Mouse (Mus musculus): Measurements from ENCODE around the gene Vmn2r23.
"Not testable (repeated sequence)": the region's sequence is repeated elsewhere in the genome, so short reads cannot be mapped to it uniquely, and the experiment has no call there.

The Vmn2r23 gene

GRCm38 (mm10) chr6:123702370-123702769 is at the start of gene Vmn2r23:
Gene Vmn2r23, plus strand, starts transcription at chr6:123702670.
- no peak for DNase-seq

GRCm38 (mm10) chr6:123657040-123657439 is 45.4 kb upstream of the Vmn2r23 start:
- no peak for DNase-seq

GRCm38 (mm10) chr6:123696639-123697038 is 5.8 kb upstream of the Vmn2r23 start:
- not testable (repeated sequence) for DNase-seq

GRCm38 (mm10) chr6:123697213-123697612 is 5.3 kb upstream of the Vmn2r23 start:
- DNase-seq, result no peak

GRCm38 (mm10) chr6:123770031-123770430 is 67.6 kb downstream of the Vmn2r23 start:
- no peak for DNase-seq

- no peak for DNase-seq
These were observed 76.1 kb downstream of the Vmn2r23 start, which contains the start of gene Vmn2r24 for GRCm38 (mm10) chr6:123778579-123778978. Gene Vmn2r24, plus strand, starts transcription at chr6:123778879.

- DNase-seq, result no peak
These were observed 82.4 kb downstream of the Vmn2r23 start for GRCm38 (mm10) chr6:123784857-123785256.

GRCm38 (mm10) chr6:123793746-123794145 is 91.3 kb downstream of the Vmn2r23 start:
- no peak for DNase-seq
